Mouse (Mus musculus) neural tube, embryonic 12.5 days (tissue): Measurements from ENCODE around the gene Acap3. TPM values are rescaled to one million over a fixed set of nuclear protein-coding genes. Genes with fewer than 3 reads are reported as not detected.

ENCODE experiments used
- ATAC-seq: fragments of 200-750 bp; cut with Nextera tagmentation; 2 replicates; pipeline ENCODE4 v1.8.0; 2017; ENCODE audit warnings: low read depth, mild to moderate bottlenecking, moderate TSS enrichment, moderate library complexity; ENCODE audit not compliant: low FRiP score
- H3K27ac ChIP-seq: fragments of 300-500 bp; sonication (generic); 2 replicates; pipeline ENCODE4 v1.5.1; 2016
- H3K27me3 ChIP-seq: fragments of 300-500 bp; sonication (generic); replicated peaks from 2 replicates; pipeline ENCODE4 v1.6.1; 2016; ENCODE audit warnings: mild to moderate bottlenecking
- H3K36me3 ChIP-seq: fragments of 300-500 bp; sonication (generic); 2 replicates; pipeline ENCODE4 v1.6.1; 2016; ENCODE audit warnings: mild to moderate bottlenecking
- H3K4me1 ChIP-seq: fragments of 300-500 bp; sonication (generic); 2 replicates; pipeline ENCODE4 v1.6.1; 2016
- H3K4me2 ChIP-seq: fragments of 300-500 bp; sonication (generic); replicated peaks from 2 replicates; pipeline ENCODE4 v1.6.1; 2016; ENCODE audit warnings: mild to moderate bottlenecking
- H3K4me3 ChIP-seq: fragments of 300-500 bp; sonication (generic); 2 replicates; pipeline ENCODE4 v1.5.1; 2016
- H3K9ac ChIP-seq: fragments of 300-500 bp; sonication (generic); 2 replicates; pipeline ENCODE4 v1.6.1; 2016; ENCODE audit warnings: mild to moderate bottlenecking
- H3K9me3 ChIP-seq: fragments of 300-500 bp; sonication (generic); 2 replicates; pipeline ENCODE4 v1.6.1; 2016; ENCODE audit warnings: mild to moderate bottlenecking
- WGBS: fragments of 180-500 bp; shearing (Covaris S2); methylation state at CpG from one replicate; pipeline ENCODE4 v1.1.7; 2016; 5-methylcytosine and 5-hydroxymethylcytosine counted together
- polyA plus RNA-seq: library from polyadenylated mRNA; unstranded; fragments of >200 nt; fragmentation: Nextera tagmentation; extraction: Ambion mirVana; gene quantifications from 2 replicates; pipeline ENCODE4 v1.2.1, GENCODE M21; 2016

Acap3 gene
- polyA plus RNA-seq, 1 experiment from 2014 or later: 68.0 TPM

DNA sequence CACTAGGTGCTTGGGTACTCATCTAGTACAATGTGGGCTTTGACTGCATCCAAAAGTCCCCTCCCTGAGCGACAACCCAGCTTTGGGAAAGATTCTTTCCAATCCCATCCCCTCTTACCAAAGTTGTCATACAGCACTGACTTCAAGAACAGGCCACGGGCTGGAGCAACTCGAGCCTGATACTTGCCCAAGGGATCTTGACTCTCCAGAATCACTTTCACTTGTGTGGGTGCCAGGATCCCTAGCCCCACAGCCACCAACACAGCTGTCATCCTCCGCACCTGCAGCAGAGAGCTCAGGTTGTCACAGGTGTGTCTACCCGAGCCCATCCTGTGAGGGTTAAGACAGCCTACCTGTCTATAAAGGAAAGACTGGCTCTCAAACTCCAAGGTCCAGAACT, 2.3 kb upstream of the Acap3 start:
- 88% methylated on average over 5 of the region's 5 CpGs for WGBS
- no peak overlapping the region for H3K4me2 ChIP-seq
- no peak overlapping the region for H3K9ac ChIP-seq
- no peak for ATAC-seq
- no peaks in the 10 kb centered on the region for H3K9me3 ChIP-seq
- no peak overlapping the region for H3K27ac ChIP-seq
- no peak overlapping the region for H3K4me3 ChIP-seq
- peaks cover 27% of the 10 kb centered on the region for H3K4me1 ChIP-seq
- no peaks in the 10 kb centered on the region for H3K27me3 ChIP-seq
- peaks cover 51% of the 10 kb centered on the region for H3K36me3 ChIP-seq

DNA sequence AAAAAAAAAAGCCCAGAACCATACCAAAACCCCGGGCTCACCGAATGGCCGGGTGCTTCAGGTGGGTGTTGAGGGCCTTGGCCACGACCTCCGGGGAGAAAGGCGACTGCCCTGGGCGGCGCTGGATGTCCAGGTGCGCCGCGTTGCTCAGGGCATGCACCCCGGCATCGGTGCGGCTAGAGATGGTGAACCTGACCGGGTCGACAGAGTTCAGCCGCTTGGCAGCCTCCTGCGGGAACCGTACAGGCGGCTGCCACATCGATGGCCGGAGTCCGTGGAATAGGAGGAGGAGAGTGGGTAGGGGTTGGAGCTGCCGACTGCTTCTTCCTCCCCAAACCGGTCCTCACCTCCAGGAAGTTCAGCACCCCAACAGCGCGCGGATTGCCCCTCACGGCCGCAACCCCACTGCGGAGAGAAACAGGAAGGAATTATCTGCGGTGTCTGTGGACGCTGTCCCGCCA, 581 bp upstream of the Acap3 start:
- no peak overlapping the region for H3K27ac ChIP-seq
- no peak for ATAC-seq
- H3K36me3 ChIP-seq: peaks cover 39% of the 10 kb centered on the region
- no peaks in the 10 kb centered on the region for H3K27me3 ChIP-seq
- no peaks in the 10 kb centered on the region for H3K9me3 ChIP-seq
- under 1% methylated on average over 34 of the region's 34 CpGs for WGBS
- H3K4me2 ChIP-seq: peak overlapping the region; percentile 99
- H3K4me3 ChIP-seq: peak overlapping the region; percentile 92
- peaks cover 40% of the 10 kb centered on the region for H3K4me1 ChIP-seq
- H3K9ac ChIP-seq: peak overlapping the region; percentile 91

DNA sequence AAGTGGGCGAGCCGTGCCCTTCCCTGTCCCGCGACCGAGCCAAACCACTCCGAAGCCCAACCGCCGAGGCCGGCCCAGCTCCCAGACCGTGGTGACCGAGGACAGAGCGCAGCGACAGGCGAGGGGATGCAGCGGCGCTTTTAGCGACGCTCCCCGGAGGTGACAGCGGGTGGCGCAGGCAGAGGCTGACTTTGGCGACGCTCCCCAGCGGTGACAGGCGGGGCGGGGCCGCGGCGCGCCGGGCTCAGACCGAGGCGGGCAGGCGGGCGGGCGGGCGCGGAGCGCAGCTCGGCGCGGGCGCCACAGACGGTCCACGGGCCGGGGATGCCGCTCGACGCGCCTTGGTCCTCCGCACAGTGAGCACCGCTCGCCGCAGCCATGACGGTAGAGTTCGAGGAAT, 395 bp downstream of the Acap3 start:
- WGBS: under 1% methylated on average over 56 of the region's 56 CpGs
- Histone ChIP-seq H3K9me3 (no peaks in the 10 kb centered on the region), H3K36me3 (peaks cover 39% of the 10 kb centered on the region), H3K27ac (peak overlapping the region; percentile 97), H3K4me2 (peak overlapping the region; percentile 99), H3K4me3 (peak overlapping the region; percentile 92), H3K4me1 (peaks cover 40% of the 10 kb centered on the region), H3K27me3 (no peaks in the 10 kb centered on the region), H3K9ac (peak overlapping the region; percentile 91)
- ATAC-seq: peak; percentile 90

DNA sequence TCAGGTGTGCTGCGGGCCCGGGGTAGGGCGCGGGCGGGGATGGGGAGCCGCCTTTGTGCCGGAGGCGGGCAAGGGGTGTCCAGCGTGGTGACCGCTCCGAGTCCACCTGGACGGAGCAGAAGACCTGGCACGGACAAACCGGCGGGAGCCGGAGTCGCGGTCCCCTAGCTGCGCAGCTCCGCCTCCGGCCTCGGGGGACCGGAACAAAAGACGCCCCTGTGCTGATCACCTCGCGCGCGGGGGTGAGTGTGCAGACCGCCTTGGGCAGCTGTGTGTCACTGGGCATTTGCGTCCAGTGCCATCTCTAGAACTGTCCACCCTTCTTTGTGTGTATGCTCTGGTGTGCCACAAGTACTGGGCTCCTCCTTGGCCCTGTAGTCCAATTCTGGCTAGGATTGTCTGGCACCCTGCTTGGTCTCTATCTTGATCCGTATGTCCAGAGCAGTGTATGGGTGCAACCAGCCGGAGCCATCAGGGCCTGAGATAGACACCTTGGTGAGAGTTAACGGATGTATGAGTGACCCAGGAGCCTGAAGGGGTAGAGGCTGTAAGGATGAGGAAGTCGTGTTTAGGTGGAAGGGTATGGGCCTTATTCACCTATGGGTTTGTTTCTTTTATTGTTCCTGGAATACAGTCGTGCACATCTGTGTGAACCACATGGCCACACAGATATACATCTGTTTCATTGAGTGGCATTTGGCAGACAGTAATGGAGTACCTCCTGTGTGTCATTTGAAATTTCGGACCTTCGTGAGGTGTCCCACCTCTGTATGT, 1.0 kb downstream of the Acap3 start:
- peak; percentile 59 for ATAC-seq
- Histone ChIP-seq H3K27ac (peak overlapping the region; percentile 97), H3K4me2 (peak overlapping the region; percentile 99), H3K36me3 (peaks cover 36% of the 10 kb centered on the region), H3K9me3 (no peaks in the 10 kb centered on the region), H3K4me1 (peaks cover 40% of the 10 kb centered on the region), H3K4me3 (peak overlapping the region; percentile 92), H3K9ac (peak overlapping the region; percentile 91), H3K27me3 (no peaks in the 10 kb centered on the region)
- WGBS: 5% methylated on average over 37 of the region's 37 CpGs

DNA sequence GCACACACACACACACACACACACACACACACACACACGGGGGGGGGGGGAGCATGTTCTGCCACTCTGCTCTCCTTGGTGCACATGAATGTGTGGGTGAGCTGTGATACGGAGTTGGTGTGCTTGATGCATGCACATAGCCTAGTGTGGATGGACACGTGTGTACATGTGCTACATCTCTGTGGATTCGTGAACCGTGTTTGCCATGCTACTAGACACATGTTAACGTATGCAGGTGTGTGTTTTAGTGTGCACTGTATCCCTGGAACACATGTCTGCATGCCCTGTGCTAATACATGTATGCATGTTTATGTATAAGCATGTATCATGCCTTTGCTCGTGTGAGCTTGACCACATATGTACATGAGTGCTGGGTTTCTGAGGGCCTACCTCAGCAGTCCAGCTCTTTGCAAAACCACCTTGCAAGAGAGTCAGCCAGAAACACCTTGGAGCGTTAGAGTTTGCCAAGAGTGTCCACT, 1.6 kb downstream of the Acap3 start:
- Histone ChIP-seq H3K36me3 (peaks cover 33% of the 10 kb centered on the region), H3K9ac (peak overlapping the region; percentile 91), H3K4me2 (peak overlapping the region; percentile 99), H3K9me3 (no peaks in the 10 kb centered on the region), H3K27ac (no peak overlapping the region), H3K4me1 (peaks cover 40% of the 10 kb centered on the region), H3K27me3 (no peaks in the 10 kb centered on the region), H3K4me3 (peak overlapping the region; percentile 92)
- WGBS: 67% methylated on average over 8 of the region's 8 CpGs
- no peak for ATAC-seq

DNA sequence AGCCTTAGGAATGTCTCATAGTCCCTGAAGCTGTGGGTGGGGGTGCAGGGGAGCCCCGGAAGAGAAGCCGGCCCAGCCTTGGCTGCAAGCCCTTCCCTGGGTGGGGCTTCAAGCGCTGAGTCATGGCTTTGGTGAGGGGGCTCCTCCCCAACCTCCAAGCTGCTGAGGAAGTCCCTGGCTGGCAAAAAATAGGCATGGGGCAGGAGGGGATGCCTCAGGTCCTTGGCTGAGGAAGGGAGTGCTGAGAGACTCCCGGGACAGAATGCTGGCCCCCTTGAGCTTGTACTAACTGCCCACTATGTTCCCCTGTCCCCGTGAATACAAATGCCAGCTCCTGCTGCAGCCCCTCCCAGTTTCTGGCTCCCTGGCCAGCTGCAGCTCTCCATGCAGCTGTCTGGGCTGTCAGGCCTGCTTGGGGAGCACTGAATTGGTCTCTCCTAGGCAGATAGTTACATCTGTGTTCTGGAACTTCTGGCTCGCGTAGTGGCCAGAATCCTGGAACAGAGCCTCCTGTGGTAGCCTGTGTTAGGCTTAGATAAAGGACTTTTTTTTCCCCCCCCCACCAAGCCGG, 2.8 kb downstream of the Acap3 start:
- Histone ChIP-seq H3K4me3 (peak overlapping the region; percentile 2), H3K4me1 (peaks cover 40% of the 10 kb centered on the region), H3K27ac (no peak overlapping the region), H3K4me2 (peak overlapping the region; percentile 99), H3K36me3 (peaks cover 33% of the 10 kb centered on the region), H3K9ac (peak overlapping the region; percentile 38), H3K27me3 (no peaks in the 10 kb centered on the region), H3K9me3 (no peaks in the 10 kb centered on the region)
- no peak for ATAC-seq
- WGBS: 41% methylated on average over 8 of the region's 8 CpGs

DNA sequence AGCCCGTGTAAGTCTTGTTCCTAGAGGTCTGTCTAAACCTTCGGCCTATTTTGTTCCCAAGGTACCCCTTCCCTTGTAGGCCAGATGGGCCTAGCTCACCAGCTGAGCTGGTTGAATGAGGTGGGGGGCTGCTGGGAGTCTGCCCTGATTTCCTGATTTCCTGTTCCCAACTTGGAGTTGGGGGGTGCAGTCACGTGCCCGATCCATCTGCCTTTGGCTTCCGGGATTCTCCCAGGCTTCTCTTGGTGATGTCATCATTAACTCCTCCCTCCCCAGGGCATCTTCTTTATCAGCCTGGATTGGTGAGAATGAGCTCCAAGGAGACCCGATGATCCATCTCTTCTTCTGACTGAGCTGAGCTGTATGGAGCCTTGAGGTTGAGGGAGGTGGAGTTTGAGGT, 3.6 kb downstream of the Acap3 start:
- peak overlapping the region; percentile 99 for H3K4me2 ChIP-seq
- 50% methylated on average over 6 of the region's 6 CpGs for WGBS
- H3K27me3 ChIP-seq: no peaks in the 10 kb centered on the region
- H3K4me1 ChIP-seq: peaks cover 38% of the 10 kb centered on the region
- ATAC-seq: no peak
- H3K27ac ChIP-seq: no peak overlapping the region
- H3K9ac ChIP-seq: peak overlapping the region; percentile 38; the same call in 1 of the 2 replicates
- H3K4me3 ChIP-seq: no peak overlapping the region
- no peaks in the 10 kb centered on the region for H3K9me3 ChIP-seq
- H3K36me3 ChIP-seq: peaks cover 38% of the 10 kb centered on the region

DNA sequence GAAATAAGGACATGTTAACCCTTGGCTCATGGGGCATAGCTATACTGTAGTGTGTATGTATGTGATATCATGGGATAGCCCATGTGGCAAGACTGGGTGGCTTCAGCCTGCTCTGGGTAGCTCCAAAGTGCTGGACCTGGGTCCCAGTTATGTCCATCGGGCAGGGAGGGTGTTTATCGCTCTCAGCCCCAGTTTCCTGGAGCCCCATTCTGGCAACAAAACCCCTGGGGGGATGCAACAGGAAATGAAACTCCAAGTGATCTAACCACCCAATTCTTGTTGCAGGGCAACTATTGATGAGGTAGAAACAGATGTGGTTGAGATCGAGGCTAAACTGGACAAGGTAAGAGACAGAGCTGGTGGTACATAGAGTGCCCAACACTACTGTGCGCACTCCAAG, 4.2 kb downstream of the Acap3 start:
- Histone ChIP-seq H3K4me2 (no peak overlapping the region), H3K27ac (no peak overlapping the region), H3K4me1 (peaks cover 31% of the 10 kb centered on the region), H3K4me3 (no peak overlapping the region), H3K27me3 (no peaks in the 10 kb centered on the region), H3K9ac (no peak overlapping the region), H3K9me3 (no peaks in the 10 kb centered on the region), H3K36me3 (peaks cover 44% of the 10 kb centered on the region)
- WGBS: 95% methylated on average over 4 of the region's 4 CpGs
- ATAC-seq: no peak

DNA sequence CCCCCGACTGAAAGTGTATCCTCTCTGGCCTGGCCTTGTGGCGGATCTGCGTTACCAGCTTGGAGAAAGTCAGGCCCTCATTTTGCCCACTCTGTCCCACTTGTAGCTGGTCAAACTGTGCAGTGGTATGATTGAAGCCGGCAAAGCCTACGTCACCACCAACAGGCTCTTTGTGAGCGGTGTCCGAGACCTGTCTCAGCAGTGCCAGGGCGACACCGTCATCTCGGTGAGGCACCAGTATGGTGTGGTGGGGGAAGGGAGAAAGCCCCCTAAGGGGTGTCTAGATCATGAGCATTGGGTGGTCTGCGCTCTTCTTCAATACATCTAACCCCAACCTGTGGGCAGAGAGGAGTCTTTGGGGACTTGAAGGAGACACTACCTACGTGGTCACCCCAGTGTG, 4.8 kb downstream of the Acap3 start:
- Histone ChIP-seq H3K4me3 (no peak overlapping the region), H3K27ac (no peak overlapping the region), H3K27me3 (no peaks in the 10 kb centered on the region), H3K4me1 (peaks cover 29% of the 10 kb centered on the region), H3K4me2 (no peak overlapping the region), H3K36me3 (peaks cover 51% of the 10 kb centered on the region), H3K9me3 (no peaks in the 10 kb centered on the region), H3K9ac (no peak overlapping the region)
- no peak for ATAC-seq
- 96% methylated on average over 12 of the region's 12 CpGs for WGBS

DNA sequence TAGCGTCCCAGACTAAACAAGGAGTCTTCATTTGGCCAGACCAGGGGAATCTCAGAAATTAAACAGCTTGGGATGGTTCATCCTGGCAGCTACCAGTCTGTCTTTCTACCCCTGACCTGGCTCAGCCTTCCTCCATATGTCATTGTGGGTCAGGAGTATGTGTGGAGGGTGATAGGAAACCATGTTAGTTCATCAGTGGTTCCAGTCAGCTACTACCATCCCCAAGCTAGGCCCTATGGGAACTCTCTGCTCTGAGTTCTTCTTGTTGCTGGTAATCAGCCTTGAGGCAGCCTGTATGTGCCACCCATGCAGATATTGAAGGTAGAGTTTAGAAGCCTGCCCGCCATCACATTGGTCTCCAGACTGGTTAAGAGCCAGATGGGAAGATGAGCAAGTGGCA, 6.7 kb downstream of the Acap3 start:
- Histone ChIP-seq H3K9me3 (no peaks in the 10 kb centered on the region), H3K9ac (no peak overlapping the region), H3K27me3 (no peaks in the 10 kb centered on the region), H3K4me3 (no peak overlapping the region), H3K4me2 (no peak overlapping the region), H3K27ac (no peak overlapping the region), H3K36me3 (peaks cover 69% of the 10 kb centered on the region), H3K4me1 (peaks cover 22% of the 10 kb centered on the region)
- no peak for ATAC-seq
- WGBS: 97% methylated on average over 2 of the region's 2 CpGs

DNA sequence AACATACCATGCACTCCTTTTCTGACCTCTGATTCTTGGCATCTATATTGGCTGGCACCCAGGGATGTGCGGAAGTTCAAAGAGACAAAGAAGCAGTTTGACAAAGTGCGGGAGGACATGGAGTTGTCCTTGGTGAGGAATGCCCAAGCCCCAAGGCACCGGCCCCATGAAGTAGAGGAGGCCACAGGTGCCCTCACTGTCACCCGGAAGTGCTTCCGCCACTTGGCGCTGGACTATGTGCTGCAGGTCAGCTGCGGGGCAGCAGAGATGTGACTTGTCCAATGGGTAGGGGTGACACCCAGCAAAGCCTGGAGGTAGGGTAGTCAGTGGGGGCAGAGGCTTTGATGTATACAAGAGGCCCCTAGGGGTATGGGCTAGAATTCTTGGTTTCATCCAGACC, 7.7 kb downstream of the Acap3 start:
- Histone ChIP-seq H3K9me3 (no peaks in the 10 kb centered on the region), H3K4me1 (peaks cover 12% of the 10 kb centered on the region), H3K36me3 (peaks cover 80% of the 10 kb centered on the region), H3K4me3 (no peak overlapping the region), H3K27ac (no peak overlapping the region), H3K9ac (no peak overlapping the region), H3K4me2 (no peak overlapping the region), H3K27me3 (no peaks in the 10 kb centered on the region)
- ATAC-seq: no peak
- 97% methylated on average over 7 of the region's 7 CpGs for WGBS

DNA sequence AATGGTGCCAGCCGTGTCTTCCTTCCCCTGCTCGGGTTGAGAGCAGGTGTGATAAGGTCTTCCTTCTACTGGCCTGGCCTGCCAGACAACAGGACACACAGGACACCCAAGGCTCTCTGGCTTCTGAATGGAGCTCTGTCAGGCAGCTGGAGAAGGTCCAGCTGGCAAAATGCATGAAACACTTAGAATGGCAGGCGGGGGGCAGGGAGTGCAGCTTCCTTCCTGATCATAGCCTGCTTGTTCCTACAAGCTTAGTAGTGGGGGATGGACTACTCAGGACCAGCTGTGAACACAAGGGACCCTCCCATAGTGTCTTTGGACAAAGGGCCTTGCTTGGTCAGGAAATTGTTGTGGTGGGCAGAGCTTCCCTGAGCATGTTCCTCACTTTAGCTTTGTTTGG, 9.6 kb downstream of the Acap3 start:
- Histone ChIP-seq H3K9ac (no peak overlapping the region), H3K4me3 (no peak overlapping the region), H3K4me2 (no peak overlapping the region), H3K9me3 (no peaks in the 10 kb centered on the region), H3K27ac (no peak overlapping the region), H3K4me1 (no peaks in the 10 kb centered on the region), H3K27me3 (no peaks in the 10 kb centered on the region), H3K36me3 (peaks cover 94% of the 10 kb centered on the region)
- WGBS: 83% methylated on average over 3 of the region's 3 CpGs
- ATAC-seq: no peak
